Mouse (Mus musculus) adrenal gland, postnatal 36 days (tissue): Measurements from ENCODE around the gene Pcmt1. TPM values are rescaled to one million over a fixed set of nuclear protein-coding genes. Genes with fewer than 3 reads are reported as not detected.

ENCODE experiments used
- DNase-seq, 2 experiments: peaks; one replicate each; pipeline ENCODE4 v3.0.0; 2021; ENCODE audit warnings: mixed read lengths in 1 of 2
- total RNA-seq, 2 experiments: library from RNA; stranded (reverse); gene quantifications; 2 replicates each; pipeline ENCODE4 v1.2.3; 2021

Pcmt1 gene
- total RNA-seq, 2 experiments from 2014 or later = 71.4 to 78.4 TPM

- peak; percentile 95 to 96 for DNase-seq
Observed at GRCm38 (mm10) chr10:7589592-7590233, 91.2 kb downstream of the Pcmt1 start, which contains the start of gene Lrp11. Gene Lrp11 (plus strand): TSS chr10:7589800.

GRCm38 (mm10) chr10:7586771-7587170 is 94.2 kb downstream of the Pcmt1 start:
- peak in 1 of 2 experiments; percentile 42 for DNase-seq

DNA sequence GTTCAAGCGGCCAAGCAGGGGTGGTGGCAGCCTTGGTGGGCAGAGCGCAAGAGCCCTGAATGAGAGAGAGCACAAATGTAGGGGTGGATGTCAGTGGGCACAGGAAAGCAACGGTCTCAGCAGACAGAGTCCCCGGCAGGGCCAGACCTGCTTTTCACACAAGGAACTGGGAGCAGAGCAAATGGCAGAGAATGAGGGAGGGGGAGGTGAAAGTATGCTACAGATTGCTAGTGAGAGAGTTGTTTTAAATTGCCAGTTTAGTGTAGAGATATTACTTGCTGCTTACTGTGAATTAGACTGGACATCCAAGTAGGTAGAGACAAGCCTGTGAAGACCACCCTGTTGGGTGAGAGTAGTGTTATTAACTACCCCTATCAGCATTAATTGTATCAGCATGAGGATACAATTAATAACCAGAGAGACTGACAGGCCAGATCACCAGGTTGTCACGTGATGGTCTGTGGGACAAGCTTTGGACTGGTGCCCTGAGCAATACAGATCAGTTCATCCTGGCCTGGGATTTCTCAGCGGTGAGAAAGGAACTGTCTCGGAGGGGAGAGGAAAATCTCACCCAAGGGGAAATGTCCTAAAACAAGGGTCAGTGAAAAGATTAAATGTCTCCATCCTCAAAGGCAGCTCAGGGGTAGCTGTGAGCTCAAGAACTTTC is 97.9 kb downstream of the Pcmt1 start:
- no peak for DNase-seq

GRCm38 (mm10) chr10:7582157-7582890 is 98.6 kb downstream of the Pcmt1 start:
- no peak for DNase-seq

DNA sequence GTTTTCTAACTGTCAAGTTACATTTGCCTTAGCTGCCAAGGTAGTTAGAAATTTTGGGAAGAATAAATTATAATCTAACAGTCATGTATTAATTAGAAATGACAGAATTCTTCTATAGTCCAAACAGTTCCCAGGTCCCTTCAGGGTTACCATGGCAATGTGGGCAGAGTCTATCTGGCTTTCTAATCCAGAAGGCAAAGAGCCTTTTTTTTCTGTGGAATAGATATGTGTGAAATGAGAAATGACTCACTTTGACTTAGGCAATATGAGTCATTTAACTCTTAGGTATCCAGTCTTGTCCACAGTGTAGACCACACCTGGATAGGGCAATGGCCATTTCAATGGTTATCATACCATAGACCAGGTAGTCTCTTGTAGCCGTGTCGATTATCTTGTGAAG is 99.5 kb downstream of the Pcmt1 start:
- no peak for DNase-seq

Other genes with a start within 250 kb of the Pcmt1 start
- gene Ulbp1, start 207.5 kb downstream of the Pcmt1 start, total RNA-seq = 1 to 10 TPM; 3.7 to 8.1 TPM
- 10 to 100 TPM; 15.2 to 16.2 TPM for gene Lrp11, start 91.3 kb downstream of the Pcmt1 start, total RNA-seq
- gene Nup43, start 13.6 kb downstream of the Pcmt1 start, total RNA-seq = 10 to 100 TPM; 10.1 to 11.2 TPM
- gene Lats1, start 78 bp upstream of the Pcmt1 start, total RNA-seq = 10 to 100 TPM; 57.1 to 59.3 TPM
- 10 to 100 TPM; 30.6 to 32.6 TPM for gene Katna1, start 44.9 kb upstream of the Pcmt1 start, total RNA-seq
- 100 to 1,000 TPM; 186 to 323 TPM for gene Ginm1, start 111.7 kb upstream of the Pcmt1 start, total RNA-seq
- gene Ppil4, start 111.8 kb upstream of the Pcmt1 start, total RNA-seq = 10 to 100 TPM; 21.4 to 27.8 TPM
- under 1 TPM; 0.13 to 0.33 TPM for gene Zc3h12d, start 151.3 kb upstream of the Pcmt1 start, total RNA-seq